Mouse (Mus musculus): ENCODE results near the gene Babam2. TPM values are rescaled to one million over a fixed set of nuclear protein-coding genes. Genes with fewer than 3 reads are reported as not detected.

The Babam2 gene
- total and polyA plus RNA-seq, 3 experiments: 44.6 to 214 (median 65.0) TPM

- ATAC-seq (ENCODE audit: extremely low read depth, insufficient number of reproducible peaks, low FRiP score, poor library complexity, severe bottlenecking) (no peak), DNase-seq (ENCODE audit: low spot score) (no peak)
- Histone ChIP-seq H3K27me3 (ENCODE audit: insufficient read depth, low read length) (peaks cover 44% of the 10 kb centered on the region), H3K4me1 (ENCODE audit: insufficient read depth, low read depth, low read length) (peaks cover 2% of the 10 kb centered on the region; the same call in 1 of the 2 replicates), H3K4me3 (ENCODE audit: low read depth, low read length) (no peak overlapping the region), H3K36me3 (replicated peaks) (no peaks in the 10 kb centered on the region), H3K9me3 (replicated peaks) (no peaks in the 10 kb centered on the region)
- TF ChIP-seq GATA2 (IDR thresholded peaks at IDR 0.05; ENCODE audit: borderline replicate concordance, low read depth, low read length) (no peak), TAL1 (conservative IDR thresholded peaks at IDR 0.05; ENCODE audit: low read depth, low read length) (no peak), POLR2AphosphoS5 (IDR thresholded peaks at IDR 0.05; ENCODE audit: insufficient replicate concordance, low read depth, low read length) (no peak), CTCF (IDR thresholded peaks at IDR 0.05; ENCODE audit: low read depth, low read length) (no peak), GATA1 (IDR thresholded peaks at IDR 0.05; ENCODE audit: borderline replicate concordance, low read length) (no peak)
Measured at GRCm38 (mm10) chr5:32121936-32122335, 424.5 kb downstream of the Babam2 start.

GRCm38 (mm10) chr5:32122363-32122762 is 424.9 kb downstream of the Babam2 start:
- DNase-seq (ENCODE audit: low spot score): no peak
- H3K36me3 ChIP-seq (replicated peaks): no peaks in the 10 kb centered on the region
- H3K4me1 ChIP-seq (ENCODE audit: insufficient read depth, low read depth, low read length): peaks cover 2% of the 10 kb centered on the region; the same call in 1 of the 2 replicates
- no peak overlapping the region for H3K4me3 ChIP-seq (ENCODE audit: low read depth, low read length)
- no peak for ATAC-seq (ENCODE audit: extremely low read depth, insufficient number of reproducible peaks, low FRiP score, poor library complexity, severe bottlenecking)
- no peaks in the 10 kb centered on the region for H3K9me3 ChIP-seq (replicated peaks)
- peaks cover 43% of the 10 kb centered on the region for H3K27me3 ChIP-seq (ENCODE audit: insufficient read depth, low read length)
- no peak for TF ChIP-seq TAL1 (conservative IDR thresholded peaks at IDR 0.05; ENCODE audit: low read depth, low read length)
- no peak for TF ChIP-seq GATA2 (IDR thresholded peaks at IDR 0.05; ENCODE audit: borderline replicate concordance, low read depth, low read length)
- TF ChIP-seq CTCF (IDR thresholded peaks at IDR 0.05; ENCODE audit: low read depth, low read length): no peak
- no peak for TF ChIP-seq GATA1 (IDR thresholded peaks at IDR 0.05; ENCODE audit: borderline replicate concordance, low read length)
- TF ChIP-seq POLR2AphosphoS5 (IDR thresholded peaks at IDR 0.05; ENCODE audit: insufficient replicate concordance, low read depth, low read length): no peak

- ATAC-seq (ENCODE audit: extremely low read depth, insufficient number of reproducible peaks, low FRiP score, poor library complexity, severe bottlenecking) (no peak), DNase-seq (ENCODE audit: low spot score) (no peak)
- H3K9me3 ChIP-seq (replicated peaks): no peaks in the 10 kb centered on the region
- TF ChIP-seq TAL1 (conservative IDR thresholded peaks at IDR 0.05; ENCODE audit: low read depth, low read length) (no peak), CTCF (IDR thresholded peaks at IDR 0.05; ENCODE audit: low read depth, low read length) (no peak), POLR2AphosphoS5 (IDR thresholded peaks at IDR 0.05; ENCODE audit: insufficient replicate concordance, low read depth, low read length) (no peak), GATA1 (IDR thresholded peaks at IDR 0.05; ENCODE audit: borderline replicate concordance, low read length) (no peak), GATA2 (IDR thresholded peaks at IDR 0.05; ENCODE audit: borderline replicate concordance, low read depth, low read length) (no peak)
- no peaks in the 10 kb centered on the region for H3K36me3 ChIP-seq (replicated peaks)
- H3K27me3 ChIP-seq (ENCODE audit: insufficient read depth, low read length): peaks cover 32% of the 10 kb centered on the region
- no peak overlapping the region for H3K4me3 ChIP-seq (ENCODE audit: low read depth, low read length)
- peaks cover 2% of the 10 kb centered on the region; the same call in 1 of the 2 replicates for H3K4me1 ChIP-seq (ENCODE audit: insufficient read depth, low read depth, low read length)
Measured at GRCm38 (mm10) chr5:32124957-32125356, 427.5 kb downstream of the Babam2 start.

- no peak for DNase-seq (ENCODE audit: low spot score)
- H3K4me3 ChIP-seq (ENCODE audit: low read depth, low read length): no peak overlapping the region
- no peaks in the 10 kb centered on the region for H3K9me3 ChIP-seq (replicated peaks)
- no peak for ATAC-seq (ENCODE audit: extremely low read depth, insufficient number of reproducible peaks, low FRiP score, poor library complexity, severe bottlenecking)
- TF ChIP-seq GATA1 (IDR thresholded peaks at IDR 0.05; ENCODE audit: borderline replicate concordance, low read length) (no peak), GATA2 (IDR thresholded peaks at IDR 0.05; ENCODE audit: borderline replicate concordance, low read depth, low read length) (no peak), TAL1 (conservative IDR thresholded peaks at IDR 0.05; ENCODE audit: low read depth, low read length) (no peak), POLR2AphosphoS5 (IDR thresholded peaks at IDR 0.05; ENCODE audit: insufficient replicate concordance, low read depth, low read length) (no peak), CTCF (IDR thresholded peaks at IDR 0.05; ENCODE audit: low read depth, low read length) (no peak)
- peaks cover 36% of the 10 kb centered on the region for H3K27me3 ChIP-seq (ENCODE audit: insufficient read depth, low read length)
- no peaks in the 10 kb centered on the region for H3K36me3 ChIP-seq (replicated peaks)
- peaks cover 2% of the 10 kb centered on the region; the same call in 1 of the 2 replicates for H3K4me1 ChIP-seq (ENCODE audit: insufficient read depth, low read depth, low read length)
Measured at GRCm38 (mm10) chr5:32127226-32127625, 429.7 kb downstream of the Babam2 start.

- no peak for TF ChIP-seq POLR2AphosphoS5 (IDR thresholded peaks at IDR 0.05; ENCODE audit: insufficient replicate concordance, low read depth, low read length)
- TF ChIP-seq TAL1 (conservative IDR thresholded peaks at IDR 0.05; ENCODE audit: low read depth, low read length): no peak
- TF ChIP-seq GATA2 (IDR thresholded peaks at IDR 0.05; ENCODE audit: borderline replicate concordance, low read depth, low read length): no peak
- no peak for TF ChIP-seq CTCF (IDR thresholded peaks at IDR 0.05; ENCODE audit: low read depth, low read length)
- TF ChIP-seq GATA1 (IDR thresholded peaks at IDR 0.05; ENCODE audit: borderline replicate concordance, low read length): no peak
- H3K9me3 ChIP-seq (replicated peaks): no peaks in the 10 kb centered on the region
- H3K36me3 ChIP-seq (replicated peaks): no peaks in the 10 kb centered on the region
- peaks cover 41% of the 10 kb centered on the region for H3K27me3 ChIP-seq (ENCODE audit: insufficient read depth, low read length)
- ATAC-seq (ENCODE audit: extremely low read depth, insufficient number of reproducible peaks, low FRiP score, poor library complexity, severe bottlenecking) (no peak), DNase-seq (ENCODE audit: low spot score) (no peak)
- no peak overlapping the region for H3K4me3 ChIP-seq (ENCODE audit: low read depth, low read length)
- peaks cover 2% of the 10 kb centered on the region; the same call in 1 of the 2 replicates for H3K4me1 ChIP-seq (ENCODE audit: insufficient read depth, low read depth, low read length)
Measured at GRCm38 (mm10) chr5:32127927-32128326, 430.4 kb downstream of the Babam2 start.

DNA sequence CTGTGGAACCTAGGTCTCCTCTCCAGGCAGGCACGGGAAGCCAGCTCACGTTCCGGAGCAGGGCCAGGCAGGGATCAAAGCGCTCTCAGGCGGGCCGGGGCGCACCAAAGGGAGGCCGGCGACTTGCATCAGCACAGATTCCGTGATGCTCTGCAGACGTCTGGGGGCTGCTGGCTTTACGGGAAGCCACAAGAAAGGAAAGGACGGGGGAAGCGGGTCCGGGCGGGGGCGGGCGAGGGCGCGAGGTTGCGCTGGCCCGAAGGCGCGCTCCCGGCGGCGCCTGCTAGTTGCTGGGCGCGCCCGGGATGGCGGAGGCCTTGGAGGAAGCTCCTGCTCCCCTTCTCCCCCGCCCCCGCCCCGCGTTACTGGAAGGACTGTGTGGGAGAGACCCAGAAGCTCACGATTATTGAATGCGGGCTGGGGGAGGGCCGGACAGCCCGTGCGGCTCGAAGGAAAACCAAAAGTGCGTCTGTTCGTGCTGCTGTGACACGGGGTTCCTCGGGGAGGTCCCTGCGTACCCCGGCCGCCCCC is 435.6 kb downstream of the Babam2 start:
- peaks cover 15% of the 10 kb centered on the region for H3K9me3 ChIP-seq (replicated peaks)
- no peaks in the 10 kb centered on the region for H3K36me3 ChIP-seq (replicated peaks)
- no peak for DNase-seq (ENCODE audit: low spot score)
- TF ChIP-seq GATA1 (IDR thresholded peaks at IDR 0.05; ENCODE audit: borderline replicate concordance, low read length) (no peak), TAL1 (conservative IDR thresholded peaks at IDR 0.05; ENCODE audit: low read depth, low read length) (no peak), POLR2AphosphoS5 (IDR thresholded peaks at IDR 0.05; ENCODE audit: insufficient replicate concordance, low read depth, low read length) (no peak), GATA2 (IDR thresholded peaks at IDR 0.05; ENCODE audit: borderline replicate concordance, low read depth, low read length) (no peak), CTCF (IDR thresholded peaks at IDR 0.05; ENCODE audit: low read depth, low read length) (no peak)
- H3K27me3 ChIP-seq (ENCODE audit: insufficient read depth, low read length): peaks cover 71% of the 10 kb centered on the region
- H3K4me3 ChIP-seq (ENCODE audit: low read depth, low read length): no peak overlapping the region
- ATAC-seq (ENCODE audit: extremely low read depth, insufficient number of reproducible peaks, low FRiP score, poor library complexity, severe bottlenecking): no peak
- peaks cover 13% of the 10 kb centered on the region for H3K4me1 ChIP-seq (ENCODE audit: insufficient read depth, low read depth, low read length)
